Mouse (Mus musculus): ENCODE data around the gene Gdpd5.
A peak's percentile ranks its signal among the peaks of the same experiment; 100 is the strongest.
"Not testable (repeated sequence)": the region's sequence is repeated elsewhere in the genome, so short reads cannot be mapped to it uniquely, and the experiment has no call there.

GRCm38 (mm10) chr7:99508187-99508586, 127.0 kb downstream of the Gdpd5 start:
- TF ChIP-seq TBP (IDR thresholded peaks at IDR 0.05; ENCODE audit: low read depth, low read length) (peak; percentile 97), MAX (IDR thresholded peaks at IDR 0.05; ENCODE audit: low read length) (peak; percentile 76), POLR2A (IDR thresholded peaks at IDR 0.05; ENCODE audit: control insufficient read depth in 1 of 2, insufficient read depth in 1 of 2, low read depth in 1 of 2, low read length in 2 of 2, poor library complexity in 1 of 2) (peak in 1 of 2 experiments; percentile 28; a peak in 1 of 4 replicates), ETS1 (IDR thresholded peaks at IDR 0.05; ENCODE audit: low read depth, low read length) (peak; percentile 71), ELF1 (IDR thresholded peaks at IDR 0.05; ENCODE audit: low read depth, low read length) (peak; percentile 36; the same call in 1 of the 2 replicates), EP300 (IDR thresholded peaks at IDR 0.05; ENCODE audit: low read depth in 1 of 2, low read length in 2 of 2) (peak; percentile 17 to 20; a peak in 1 of 4 replicates)
- TF ChIP-seq POLR2AphosphoS5 (IDR thresholded peaks at IDR 0.05; ENCODE audit: borderline replicate concordance, low read depth, low read length); ZC3H11A (IDR thresholded peaks at IDR 0.05; ENCODE audit: low read depth, low read length); TCF12 (IDR thresholded peaks at IDR 0.05; ENCODE audit: low read depth, low read length); CTCF (IDR thresholded peaks at IDR 0.05 in 2 of 3, conservative IDR thresholded peaks at IDR 0.05 in 1 of 3; ENCODE audit: control insufficient read depth in 1 of 3, insufficient read depth in 1 of 3, low read depth in 2 of 3, low read length in 3 of 3, poor library complexity in 1 of 3, severe bottlenecking in 1 of 3); MYB (IDR thresholded peaks at IDR 0.05; ENCODE audit: low read depth, low read length); MAFK (IDR thresholded peaks at IDR 0.05; ENCODE audit: borderline replicate concordance, low read depth, low read length): not testable (repeated sequence)
